Mouse (Mus musculus) monocyte, adult 59 days (primary cell): ENCODE results near the gene Psmg3. TPM values are rescaled to one million over a fixed set of nuclear protein-coding genes. Genes with fewer than 3 reads are reported as not detected.

Experiments used
- total RNA-seq, 2 experiments: library from RNA; stranded (reverse); gene quantifications; one replicate each; pipeline ENCODE4 v1.2.4; 2023

The Psmg3 gene
- 10 to 100 TPM; 11.1 to 12.5 TPM for total RNA-seq

GRCm38 (mm10) chr5:139826357-139827055, at the start of gene Psmg3, which contains the start of gene Gm26938:
Gene Psmg3, minus strand, starts transcription at chr5:139826885.
Gene Gm26938, minus strand, starts transcription at chr5:139826407.

DNA sequence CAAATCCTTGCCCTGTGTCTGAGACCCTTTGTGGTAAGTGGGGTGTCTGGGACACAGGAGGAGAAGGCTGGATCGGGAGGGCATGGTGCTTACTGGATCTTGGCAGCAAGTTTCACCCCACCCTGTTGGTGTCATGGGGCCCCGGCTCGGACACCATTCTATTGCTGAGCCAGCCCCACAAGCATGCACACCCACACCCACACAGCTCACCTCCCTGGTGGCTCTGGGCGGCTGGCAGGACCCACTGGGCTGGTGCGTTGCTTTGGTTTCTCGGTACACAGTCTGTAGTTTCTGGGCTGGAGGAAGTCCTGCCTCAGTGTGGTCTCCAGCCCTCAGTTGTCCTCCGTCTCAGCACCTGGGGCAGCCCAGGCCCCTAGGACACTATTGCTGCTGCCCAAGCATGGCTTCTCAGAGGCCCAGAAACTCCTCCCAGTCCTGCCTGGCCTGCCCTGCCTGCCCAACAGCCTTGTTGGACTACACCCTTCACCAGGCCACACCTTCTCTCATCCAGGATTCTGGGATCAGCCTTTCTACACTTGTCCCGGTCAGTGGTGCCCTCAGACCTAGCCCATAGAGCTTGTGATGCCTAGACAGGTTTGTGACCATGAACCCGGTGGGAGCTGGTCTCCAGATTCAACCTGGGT, 7.0 kb downstream of the Psmg3 start, which contains the start of gene Tmem184a:
Tmem184a (minus strand) TSS at position 380 of the 644 bp plus-strand sequence.

DNA sequence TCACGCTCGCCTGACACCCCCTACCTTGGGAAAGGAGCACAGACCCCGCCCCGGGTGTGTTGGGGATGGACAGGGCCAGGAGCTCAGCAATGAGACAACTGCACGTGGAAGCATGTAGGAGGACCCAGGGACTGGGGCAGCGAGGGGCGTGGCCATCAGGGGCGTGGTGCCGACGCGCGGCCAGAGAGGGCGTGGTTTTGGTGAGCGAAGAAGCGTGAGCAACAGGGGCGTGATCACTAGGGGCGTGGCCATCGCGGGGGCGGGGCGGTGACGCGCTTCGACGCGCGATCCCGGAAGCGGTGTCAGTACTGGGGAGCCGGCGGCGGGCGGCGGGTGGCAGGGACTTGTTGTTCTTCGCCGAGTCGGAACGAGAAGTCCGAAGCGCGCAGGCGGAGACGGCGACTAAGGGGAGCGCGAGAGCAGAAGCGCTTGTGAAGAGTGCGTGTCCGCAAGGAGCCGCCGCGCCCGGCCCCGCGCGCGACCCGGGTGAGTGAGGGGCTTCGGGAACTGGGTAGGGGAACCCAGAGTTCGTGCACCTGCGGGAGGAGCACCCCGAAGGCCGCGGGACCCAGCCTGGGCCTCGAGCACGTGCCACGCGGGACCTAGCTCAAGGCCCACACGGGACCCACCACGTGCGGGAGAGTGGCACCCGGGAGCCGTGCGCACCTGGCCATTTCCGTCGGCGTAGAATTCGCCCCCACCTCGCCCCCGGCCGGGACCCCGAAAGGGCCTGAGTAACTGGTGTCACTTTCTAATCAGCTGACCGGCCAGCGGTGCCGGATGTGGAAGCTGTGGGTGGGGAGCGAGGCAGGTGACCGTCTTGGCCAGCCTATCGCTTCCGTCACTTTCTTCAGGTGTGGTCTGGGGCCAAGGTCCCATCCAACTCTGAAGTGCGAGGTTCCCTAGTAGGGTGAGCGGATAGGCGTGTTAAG, 35.2 kb downstream of the Psmg3 start, which contains the start of gene Mafk:
Mafk (plus strand) TSS at position 287 of the 932 bp plus-strand sequence.

GRCm38 (mm10) chr5:139775216-139775926, 51.3 kb downstream of the Psmg3 start, which contains the start of gene Ints1:
Gene Ints1, minus strand, starts transcription at chr5:139775674.

Other genes with a start within 250 kb of the Psmg3 start
- 1 to 10 TPM; 3.0 to 3.7 TPM for gene Micall2, start 90.5 kb downstream of the Psmg3 start, total RNA-seq
- 10 to 100 TPM; 40.3 to 49.8 TPM for gene Ints1, start 51.2 kb downstream of the Psmg3 start, total RNA-seq
- gene Mafk, start 35.4 kb downstream of the Psmg3 start, total RNA-seq, result 100 to 1,000 TPM; 138 to 170 TPM
- gene Tmem184a, start 7.0 kb downstream of the Psmg3 start, total RNA-seq, result not detected
- gene Gm26938, start 478 bp downstream of the Psmg3 start, total RNA-seq, result not detected
- not detected for gene Elfn1, start 81.1 kb upstream of the Psmg3 start, total RNA-seq